Mouse (Mus musculus): ENCODE data around the gene Zfp444. TPM values are rescaled to one million over a fixed set of nuclear protein-coding genes. Genes with fewer than 3 reads are reported as not detected.

Gene Zfp444
- polyA plus RNA-seq, 1 experiment from 2014 or later: 91.4 TPM

DNA sequence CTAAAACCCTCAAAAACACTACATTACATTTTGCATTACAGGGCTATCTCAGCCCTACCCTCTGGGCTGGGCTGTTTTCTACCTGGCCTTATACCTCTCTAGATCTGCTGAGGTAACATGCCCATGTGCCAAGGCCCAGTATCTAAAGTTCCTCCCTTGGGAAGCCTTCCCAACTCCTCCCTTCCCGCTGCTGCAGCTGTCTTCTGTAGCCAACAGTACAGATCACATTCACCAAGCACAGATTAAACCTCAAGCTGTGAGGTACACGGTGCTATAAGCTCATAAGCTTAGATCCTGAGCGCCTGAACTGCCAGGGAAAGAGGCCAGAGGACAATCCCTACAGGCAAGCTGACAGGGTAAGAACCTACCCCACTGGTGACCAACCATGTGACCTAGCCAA is 20.0 kb upstream of the Zfp444 start:
- H3K9me3 ChIP-seq: 0 out of 2 replicates have a peak, but pooled peaks cover 7% of the 10 kb centered on the region
- no peaks in the 10 kb centered on the region for H3K27me3 ChIP-seq (ENCODE audit: insufficient read depth, poor library complexity, severe bottlenecking)
- 91% methylated on average over 3 of the region's 3 CpGs for WGBS
- H3K36me3 ChIP-seq: peaks cover 3% of the 10 kb centered on the region; the same call in 1 of the 2 replicates
- no peak for DNase-seq (ENCODE audit: low spot score)
- H3K27ac ChIP-seq: no peak overlapping the region
- H3K4me3 ChIP-seq: no peak overlapping the region
- H3K4me1 ChIP-seq (replicated peaks): peaks cover 26% of the 10 kb centered on the region

GRCm38 (mm10) chr7:6153131-6153530 is 18.9 kb upstream of the Zfp444 start:
- WGBS: 95% methylated on average over 3 of the region's 3 CpGs
- DNase-seq (ENCODE audit: low spot score): no peak
- 0 out of 2 replicates have a peak, but pooled peaks cover 7% of the 10 kb centered on the region for H3K9me3 ChIP-seq
- peaks cover 3% of the 10 kb centered on the region; the same call in 1 of the 2 replicates for H3K36me3 ChIP-seq
- no peaks in the 10 kb centered on the region for H3K27me3 ChIP-seq (ENCODE audit: insufficient read depth, poor library complexity, severe bottlenecking)
- H3K27ac ChIP-seq: no peak overlapping the region
- peaks cover 26% of the 10 kb centered on the region for H3K4me1 ChIP-seq (replicated peaks)
- no peak overlapping the region for H3K4me3 ChIP-seq

DNA sequence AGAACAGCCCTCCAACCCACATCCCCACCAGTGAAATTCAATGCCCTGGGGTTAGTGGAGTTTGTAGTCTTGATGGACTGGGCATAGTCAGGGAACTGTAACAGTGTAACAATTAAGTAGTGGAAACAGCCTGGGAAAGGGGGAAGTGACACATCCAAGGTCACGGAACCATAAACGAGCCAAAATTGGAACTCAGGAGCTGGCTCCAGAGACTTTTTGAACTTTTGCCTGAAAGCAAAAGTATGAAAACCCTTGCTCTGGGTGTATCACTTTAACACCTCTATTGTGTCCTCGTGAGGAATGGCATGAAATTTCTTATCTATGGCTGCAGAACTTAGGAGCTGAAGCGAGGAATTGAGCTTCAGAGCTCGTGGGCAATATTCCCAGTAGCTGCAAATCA is 17.9 kb upstream of the Zfp444 start:
- Histone ChIP-seq H3K4me3 (peak overlapping the region; percentile 90), H3K36me3 (peaks cover 3% of the 10 kb centered on the region; the same call in 1 of the 2 replicates), H3K27ac (no peak overlapping the region), H3K27me3 (ENCODE audit: insufficient read depth, poor library complexity, severe bottlenecking) (no peaks in the 10 kb centered on the region), H3K9me3 (0 out of 2 replicates have a peak, but pooled peaks cover 7% of the 10 kb centered on the region), H3K4me1 (replicated peaks) (peaks cover 26% of the 10 kb centered on the region)
- 89% methylated on average over 5 of the region's 5 CpGs for WGBS
- no peak for DNase-seq (ENCODE audit: low spot score)

GRCm38 (mm10) chr7:6155031-6155872 is 16.8 kb upstream of the Zfp444 start:
- Histone ChIP-seq H3K27me3 (ENCODE audit: insufficient read depth, poor library complexity, severe bottlenecking) (no peaks in the 10 kb centered on the region), H3K27ac (peak overlapping the region; percentile 95), H3K9me3 (0 out of 2 replicates have a peak, but pooled peaks cover 7% of the 10 kb centered on the region), H3K4me3 (peak overlapping the region; percentile 90), H3K36me3 (peaks cover 3% of the 10 kb centered on the region; the same call in 1 of the 2 replicates), H3K4me1 (replicated peaks) (peaks cover 26% of the 10 kb centered on the region)
- under 1% methylated on average over 83 of the region's 85 CpGs for whole genome bisulfite sequencing
- peak; percentile 86 for DNase-seq (ENCODE audit: low spot score)

DNA sequence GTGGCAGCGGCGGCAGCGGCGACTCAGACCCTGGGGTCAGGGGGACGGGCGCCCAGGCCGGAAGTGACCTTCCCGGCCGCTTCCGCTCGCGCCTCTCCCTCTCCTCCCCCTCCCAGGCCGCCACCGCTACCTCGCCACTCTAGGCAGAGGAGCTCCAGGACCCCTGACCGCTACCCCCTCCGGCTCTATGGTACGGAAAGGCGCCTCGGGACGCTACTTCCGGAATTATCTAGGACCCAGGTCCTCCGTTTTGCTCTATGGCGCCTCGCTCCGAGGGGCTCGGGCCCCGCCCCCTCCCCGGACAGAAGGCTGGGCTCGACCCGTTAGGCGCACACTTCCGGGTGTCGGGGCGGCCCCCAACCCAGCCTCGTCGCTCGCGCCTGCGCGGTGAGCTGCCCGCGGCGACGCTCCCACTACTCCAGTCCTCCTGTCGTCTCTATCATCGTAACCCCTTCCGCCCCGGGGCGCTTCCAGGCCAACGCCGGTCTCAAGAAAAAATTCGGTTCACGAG is 16.1 kb upstream of the Zfp444 start, which contains the start of gene Zfp787:
Gene Zfp787, minus strand, starts transcription at position 97 of the 511 bp plus-strand sequence.
- H3K4me3 ChIP-seq: peak within 1 kb of the TSS; percentile 90
- DNase-seq (ENCODE audit: low spot score): peak; percentile 97
- H3K4me1 ChIP-seq (replicated peaks): peaks cover 26% of the 10 kb centered on the region
- H3K27ac ChIP-seq: peak within 1 kb of the TSS; percentile 95
- H3K36me3 ChIP-seq: peaks cover 3% of the 10 kb centered on the region; the same call in 1 of the 2 replicates
- H3K9me3 ChIP-seq: 0 out of 2 replicates have a peak, but pooled peaks cover 7% of the 10 kb centered on the region
- WGBS: under 1% methylated on average over 54 of the region's 54 CpGs
- H3K27me3 ChIP-seq (ENCODE audit: insufficient read depth, poor library complexity, severe bottlenecking): no peaks in the 10 kb centered on the region

DNA sequence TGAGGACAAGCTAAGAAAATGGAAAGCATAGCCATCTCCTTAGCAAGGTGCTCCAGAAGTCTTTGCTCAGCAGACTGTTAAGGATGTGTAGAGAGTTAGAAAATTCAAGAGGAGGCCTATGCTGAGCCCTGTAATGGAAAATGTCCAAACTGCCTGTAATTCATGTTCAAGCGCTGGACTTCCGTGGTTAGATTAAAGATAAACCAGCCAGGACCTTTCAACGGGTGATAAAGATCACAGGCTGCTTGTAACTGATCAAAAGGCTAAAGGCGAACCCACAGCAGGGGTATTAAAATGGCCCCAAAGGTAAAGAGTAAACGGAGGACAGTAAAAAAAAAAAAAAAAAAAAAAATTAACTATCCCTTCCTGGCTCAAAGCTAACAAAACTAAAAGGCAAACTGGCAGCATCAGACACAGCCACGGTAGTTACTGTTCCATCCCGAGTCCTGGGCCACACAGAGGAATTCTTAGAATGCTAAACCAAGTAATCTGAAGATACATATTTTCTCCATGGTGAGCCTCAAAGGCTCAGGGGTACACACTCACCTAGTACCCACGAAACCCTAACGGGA is 15.0 kb upstream of the Zfp444 start:
- Histone ChIP-seq H3K36me3 (peaks cover 3% of the 10 kb centered on the region; the same call in 1 of the 2 replicates), H3K4me3 (peak overlapping the region; percentile 90), H3K9me3 (0 out of 2 replicates have a peak, but pooled peaks cover 7% of the 10 kb centered on the region), H3K4me1 (replicated peaks) (peaks cover 26% of the 10 kb centered on the region), H3K27ac (peak overlapping the region; percentile 95; the same call in 1 of the 2 replicates), H3K27me3 (ENCODE audit: insufficient read depth, poor library complexity, severe bottlenecking) (no peaks in the 10 kb centered on the region)
- DNase-seq (ENCODE audit: low spot score): no peak
- 72% methylated on average over 9 of the region's 9 CpGs for WGBS

GRCm38 (mm10) chr7:6157479-6157878 is 14.5 kb upstream of the Zfp444 start:
- 94% methylated on average over 1 of the region's 1 CpGs for WGBS

GRCm38 (mm10) chr7:6159604-6160003 is 12.4 kb upstream of the Zfp444 start:
- WGBS: 76% methylated on average over 3 of the region's 3 CpGs
- H3K9me3 ChIP-seq: 0 out of 2 replicates have a peak, but pooled peaks cover 7% of the 10 kb centered on the region
- no peak for DNase-seq (ENCODE audit: low spot score)
- H3K4me1 ChIP-seq (replicated peaks): peaks cover 10% of the 10 kb centered on the region
- H3K27ac ChIP-seq: no peak overlapping the region
- H3K36me3 ChIP-seq: no peaks in the 10 kb centered on the region
- no peaks in the 10 kb centered on the region for H3K27me3 ChIP-seq (ENCODE audit: insufficient read depth, poor library complexity, severe bottlenecking)
- H3K4me3 ChIP-seq: no peak overlapping the region

More at GRCm38 (mm10) chr7:6157479-6157878, 14.5 kb upstream of the Zfp444 start:
- no peak overlapping the region for H3K4me3 ChIP-seq
- H3K27ac ChIP-seq: no peak overlapping the region
- 0 out of 2 replicates have a peak, but pooled peaks cover 7% of the 10 kb centered on the region for H3K9me3 ChIP-seq
- H3K4me1 ChIP-seq (replicated peaks): peaks cover 26% of the 10 kb centered on the region
- DNase-seq (ENCODE audit: low spot score): no peak
- H3K27me3 ChIP-seq (ENCODE audit: insufficient read depth, poor library complexity, severe bottlenecking): no peaks in the 10 kb centered on the region
- peaks cover 3% of the 10 kb centered on the region; the same call in 1 of the 2 replicates for H3K36me3 ChIP-seq

GRCm38 (mm10) chr7:6161541-6161940 is 10.5 kb upstream of the Zfp444 start:
- WGBS: 67% methylated on average over 3 of the region's 3 CpGs
- no peak overlapping the region for H3K27ac ChIP-seq
- H3K27me3 ChIP-seq (ENCODE audit: insufficient read depth, poor library complexity, severe bottlenecking): no peaks in the 10 kb centered on the region
- no peaks in the 10 kb centered on the region for H3K9me3 ChIP-seq
- H3K4me3 ChIP-seq: no peak overlapping the region
- no peaks in the 10 kb centered on the region for H3K36me3 ChIP-seq
- peaks cover 4% of the 10 kb centered on the region; the same call in 1 of the 2 replicates for H3K4me1 ChIP-seq (replicated peaks)
- no peak for DNase-seq (ENCODE audit: low spot score)

DNA sequence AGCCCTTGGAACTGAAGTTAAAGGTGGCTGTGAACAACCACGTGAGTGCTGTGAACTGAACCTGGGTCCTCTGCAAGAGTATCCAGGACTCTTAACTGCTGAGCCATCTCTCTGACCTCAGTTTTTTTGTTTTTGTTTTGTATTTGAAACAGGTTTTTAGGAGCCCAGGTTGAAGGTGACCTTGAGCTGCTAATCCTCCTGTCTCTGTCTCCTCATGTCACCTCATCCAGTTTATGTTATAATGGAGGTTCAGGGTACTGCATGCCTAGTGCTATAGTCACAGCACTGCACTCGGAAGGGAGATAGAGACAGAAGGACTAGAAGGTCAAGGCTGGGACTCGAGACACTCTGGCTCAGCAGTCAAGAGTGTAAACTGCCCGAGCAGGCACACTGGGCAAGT is 9.9 kb upstream of the Zfp444 start:
- no peak for DNase-seq (ENCODE audit: low spot score)
- Histone ChIP-seq H3K36me3 (no peaks in the 10 kb centered on the region), H3K4me1 (replicated peaks) (no peaks in the 10 kb centered on the region), H3K27me3 (ENCODE audit: insufficient read depth, poor library complexity, severe bottlenecking) (no peaks in the 10 kb centered on the region), H3K27ac (no peak overlapping the region), H3K9me3 (no peaks in the 10 kb centered on the region), H3K4me3 (no peak overlapping the region)
- WGBS: 80% methylated on average over 4 of the region's 4 CpGs

- DNase-seq (ENCODE audit: low spot score): no peak
- Histone ChIP-seq H3K4me3 (no peak overlapping the region), H3K27me3 (ENCODE audit: insufficient read depth, poor library complexity, severe bottlenecking) (no peaks in the 10 kb centered on the region), H3K27ac (no peak overlapping the region), H3K36me3 (no peaks in the 10 kb centered on the region), H3K4me1 (replicated peaks) (no peaks in the 10 kb centered on the region), H3K9me3 (no peaks in the 10 kb centered on the region)
- 72% methylated on average over 5 of the region's 5 CpGs for WGBS
Measured at GRCm38 (mm10) chr7:6164671-6165070, 7.4 kb upstream of the Zfp444 start.

GRCm38 (mm10) chr7:6169403-6169802 is 2.6 kb upstream of the Zfp444 start:
- no peak for DNase-seq (ENCODE audit: low spot score)
- no peaks in the 10 kb centered on the region for H3K9me3 ChIP-seq
- no peaks in the 10 kb centered on the region for H3K27me3 ChIP-seq (ENCODE audit: insufficient read depth, poor library complexity, severe bottlenecking)
- 83% methylated on average over 3 of the region's 3 CpGs for WGBS
- H3K4me1 ChIP-seq (replicated peaks): peaks cover 10% of the 10 kb centered on the region
- H3K36me3 ChIP-seq: no peaks in the 10 kb centered on the region
- H3K4me3 ChIP-seq: no peak overlapping the region
- H3K27ac ChIP-seq: no peak overlapping the region

All from hindbrain, embryonic 10.5 days (tissue).